Mouse (Mus musculus) hindbrain, embryonic 14.5 days (tissue): Measurements from ENCODE around the gene Prlhr. TPM values are rescaled to one million over a fixed set of nuclear protein-coding genes. Genes with fewer than 3 reads are reported as not detected.
A peak's percentile ranks its signal among the peaks of the same experiment; 100 is the strongest.

Experiments
- ATAC-seq: fragments of 200-750 bp; cut with Nextera tagmentation; 2 replicates; pipeline ENCODE4 v1.8.0; 2017; ENCODE audit warnings: moderate number of reproducible peaks, mild to moderate bottlenecking, moderate TSS enrichment, moderate library complexity; ENCODE audit not compliant: low FRiP score
- DNase-seq: peaks from one replicate; pipeline ENCODE4 v3.0.0-alpha.2; 2015; ENCODE audit warnings: low spot score
- H3K27ac ChIP-seq: fragments of 300-500 bp; sonication (generic); 2 replicates; pipeline ENCODE4 v1.5.1; 2014; ENCODE audit warnings: mild to moderate bottlenecking, moderate library complexity
- H3K27me3 ChIP-seq: fragments of 300-500 bp; sonication (generic); 2 replicates; pipeline ENCODE4 v1.6.1; 2014; ENCODE audit warnings: mild to moderate bottlenecking, low read length, mixed read lengths; ENCODE audit not compliant: control insufficient read depth, insufficient read depth
- H3K36me3 ChIP-seq: fragments of 300-500 bp; sonication (generic); replicated peaks from 2 replicates; pipeline ENCODE4 v1.6.1; 2014; ENCODE audit not compliant: control insufficient read depth, insufficient read depth
- H3K4me1 ChIP-seq: fragments of 300-500 bp; sonication (generic); replicated peaks from 2 replicates; pipeline ENCODE4 v1.6.1; 2014; ENCODE audit warnings: antibody characterized with exemption, low read length, mixed read lengths; ENCODE audit not compliant: control insufficient read depth, insufficient read depth
- H3K4me2 ChIP-seq: fragments of 300-500 bp; sonication (generic); replicated peaks from 2 replicates; pipeline ENCODE4 v1.6.1; 2014; ENCODE audit warnings: mild to moderate bottlenecking, moderate library complexity
- H3K4me3 ChIP-seq: fragments of 300-500 bp; sonication (generic); replicated peaks from 2 replicates; pipeline ENCODE4 v1.5.1; 2014; ENCODE audit warnings: mild to moderate bottlenecking, low read length
- H3K9ac ChIP-seq: fragments of 300-500 bp; sonication (generic); 2 replicates; pipeline ENCODE4 v1.6.1; 2014
- H3K9me3 ChIP-seq: fragments of 300-500 bp; sonication (generic); 2 replicates; pipeline ENCODE4 v1.6.1; 2016; ENCODE audit warnings: low read length; ENCODE audit not compliant: control insufficient read depth
- WGBS: fragments of 180-500 bp; shearing (Covaris S2); extraction: QIAGEN DNeasy Blood & Tissue Kit; methylation state at CpG from one replicate; pipeline ENCODE4 v1.1.7; 2014; 5-methylcytosine and 5-hydroxymethylcytosine counted together
- polyA plus RNA-seq: library from polyadenylated mRNA; unstranded; fragments of >200 nt; fragmentation: Nextera tagmentation; extraction: Ambion mirVana; gene quantifications from 2 replicates; pipeline ENCODE4 v1.2.1, GENCODE M21; 2014

The Prlhr gene
- polyA plus RNA-seq, 1 experiment from 2014 or later = 0.32 TPM

- DNase-seq = peak; percentile 60
Measured at GRCm38 (mm10) chr19:60468846-60469245, 742 bp upstream of the Prlhr start.

GRCm38 (mm10) chr19:60467588-60468007 is 506 bp downstream of the Prlhr start:
- peak overlapping the region; percentile 60 for H3K4me2 ChIP-seq
- ATAC-seq (0 out of 2 replicates have a peak, but pooled peaks have one; percentile 32), DNase-seq (no peak)
- H3K9me3 ChIP-seq = no peaks in the 10 kb centered on the region
- peaks cover 19% of the 10 kb centered on the region for H3K4me1 ChIP-seq
- H3K36me3 ChIP-seq = no peaks in the 10 kb centered on the region
- H3K4me3 ChIP-seq = peak overlapping the region; percentile 32
- H3K27ac ChIP-seq = no peak overlapping the region
- WGBS = 13% methylated on average over 31 of the region's 31 CpGs
- H3K9ac ChIP-seq = peak overlapping the region; percentile 8; the same call in 1 of the 2 replicates
- peaks cover 47% of the 10 kb centered on the region for H3K27me3 ChIP-seq

More at GRCm38 (mm10) chr19:60468846-60469245, 742 bp upstream of the Prlhr start:
- no peak overlapping the region for H3K9ac ChIP-seq
- no peak for ATAC-seq
- no peak overlapping the region for H3K27ac ChIP-seq
- H3K27me3 ChIP-seq = peaks cover 47% of the 10 kb centered on the region
- H3K9me3 ChIP-seq = no peaks in the 10 kb centered on the region
- H3K4me1 ChIP-seq = peaks cover 12% of the 10 kb centered on the region
- WGBS = 1% methylated on average over 10 of the region's 10 CpGs
- H3K4me2 ChIP-seq = peak overlapping the region; percentile 60
- no peaks in the 10 kb centered on the region for H3K36me3 ChIP-seq
- H3K4me3 ChIP-seq = peak overlapping the region; percentile 32

GRCm38 (mm10) chr19:60466953-60467570 is 1.0 kb downstream of the Prlhr start:
- Histone ChIP-seq H3K4me1 (peaks cover 19% of the 10 kb centered on the region), H3K9ac (peak overlapping the region; percentile 8; the same call in 1 of the 2 replicates), H3K4me2 (peak overlapping the region; percentile 60), H3K9me3 (no peaks in the 10 kb centered on the region), H3K27ac (no peak overlapping the region), H3K4me3 (peak overlapping the region; percentile 32), H3K27me3 (peaks cover 47% of the 10 kb centered on the region), H3K36me3 (no peaks in the 10 kb centered on the region)
- DNase-seq (peak; percentile 76), ATAC-seq (peak; percentile 80)
- 2% methylated on average over 41 of the region's 41 CpGs for WGBS

GRCm38 (mm10) chr19:60465726-60466125 is 2.4 kb downstream of the Prlhr start:
- H3K4me1 ChIP-seq = peaks cover 19% of the 10 kb centered on the region
- H3K4me3 ChIP-seq = no peak overlapping the region
- H3K27me3 ChIP-seq = peaks cover 47% of the 10 kb centered on the region
- WGBS = 66% methylated on average over 2 of the region's 2 CpGs
- no peak overlapping the region for H3K27ac ChIP-seq
- ATAC-seq (no peak), DNase-seq (no peak)
- no peaks in the 10 kb centered on the region for H3K36me3 ChIP-seq
- no peak overlapping the region for H3K9ac ChIP-seq
- H3K9me3 ChIP-seq = no peaks in the 10 kb centered on the region
- H3K4me2 ChIP-seq = no peak overlapping the region

GRCm38 (mm10) chr19:60463896-60464295 is 4.2 kb downstream of the Prlhr start:
- Histone ChIP-seq H3K36me3 (no peaks in the 10 kb centered on the region), H3K9ac (no peak overlapping the region), H3K4me3 (no peak overlapping the region), H3K9me3 (no peaks in the 10 kb centered on the region), H3K27ac (no peak overlapping the region), H3K4me2 (no peak overlapping the region), H3K4me1 (peaks cover 19% of the 10 kb centered on the region), H3K27me3 (peaks cover 33% of the 10 kb centered on the region)
- WGBS = 33% methylated on average over 3 of the region's 3 CpGs
- DNase-seq (peak; percentile 84), ATAC-seq (0 out of 2 replicates have a peak, but pooled peaks have one; percentile 51)

GRCm38 (mm10) chr19:60463440-60463839 is 4.7 kb downstream of the Prlhr start:
- Histone ChIP-seq H3K9me3 (no peaks in the 10 kb centered on the region), H3K4me2 (no peak overlapping the region), H3K4me3 (no peak overlapping the region), H3K9ac (no peak overlapping the region), H3K36me3 (no peaks in the 10 kb centered on the region), H3K4me1 (peaks cover 19% of the 10 kb centered on the region), H3K27me3 (peaks cover 28% of the 10 kb centered on the region), H3K27ac (no peak overlapping the region)
- DNase-seq (no peak), ATAC-seq (no peak)
- WGBS = 78% methylated on average over 3 of the region's 3 CpGs

GRCm38 (mm10) chr19:60461476-60461875 is 6.6 kb downstream of the Prlhr start:
- H3K9me3 ChIP-seq = no peaks in the 10 kb centered on the region
- H3K4me1 ChIP-seq = peaks cover 15% of the 10 kb centered on the region
- no peak overlapping the region for H3K4me3 ChIP-seq
- peaks cover 9% of the 10 kb centered on the region for H3K27me3 ChIP-seq
- H3K9ac ChIP-seq = no peak overlapping the region
- no peaks in the 10 kb centered on the region for H3K36me3 ChIP-seq
- H3K27ac ChIP-seq = no peak overlapping the region
- ATAC-seq (no peak), DNase-seq (no peak)
- 72% methylated on average over 2 of the region's 2 CpGs for WGBS
- H3K4me2 ChIP-seq = no peak overlapping the region

GRCm38 (mm10) chr19:60459680-60460079 is 8.4 kb downstream of the Prlhr start:
- ATAC-seq (no peak; the same call in 1 of the 2 replicates), DNase-seq (peak; percentile 40)
- Histone ChIP-seq H3K9ac (no peak overlapping the region), H3K27ac (no peak overlapping the region), H3K4me1 (peaks cover 15% of the 10 kb centered on the region), H3K4me3 (no peak overlapping the region), H3K36me3 (no peaks in the 10 kb centered on the region), H3K9me3 (no peaks in the 10 kb centered on the region), H3K4me2 (no peak overlapping the region), H3K27me3 (no peaks in the 10 kb centered on the region)
- 62% methylated on average over 3 of the region's 3 CpGs for WGBS

- H3K9ac ChIP-seq = no peak overlapping the region
- H3K27ac ChIP-seq = no peak overlapping the region
- ATAC-seq (no peak), DNase-seq (no peak)
- H3K4me1 ChIP-seq = peaks cover 9% of the 10 kb centered on the region
- no peaks in the 10 kb centered on the region for H3K36me3 ChIP-seq
- WGBS = 74% methylated on average over 2 of the region's 2 CpGs
- H3K4me3 ChIP-seq = no peak overlapping the region
- no peaks in the 10 kb centered on the region for H3K27me3 ChIP-seq
- H3K4me2 ChIP-seq = no peak overlapping the region
- H3K9me3 ChIP-seq = no peaks in the 10 kb centered on the region
Measured at GRCm38 (mm10) chr19:60459071-60459470, 9.0 kb downstream of the Prlhr start.
